Mouse (Mus musculus): Measurements from ENCODE around the gene Psmc1. TPM values are rescaled to one million over a fixed set of nuclear protein-coding genes. Genes with fewer than 3 reads are reported as not detected.

The Psmc1 gene
- polyA plus RNA-seq, 1 experiment from 2014 or later, result 291 TPM

DNA sequence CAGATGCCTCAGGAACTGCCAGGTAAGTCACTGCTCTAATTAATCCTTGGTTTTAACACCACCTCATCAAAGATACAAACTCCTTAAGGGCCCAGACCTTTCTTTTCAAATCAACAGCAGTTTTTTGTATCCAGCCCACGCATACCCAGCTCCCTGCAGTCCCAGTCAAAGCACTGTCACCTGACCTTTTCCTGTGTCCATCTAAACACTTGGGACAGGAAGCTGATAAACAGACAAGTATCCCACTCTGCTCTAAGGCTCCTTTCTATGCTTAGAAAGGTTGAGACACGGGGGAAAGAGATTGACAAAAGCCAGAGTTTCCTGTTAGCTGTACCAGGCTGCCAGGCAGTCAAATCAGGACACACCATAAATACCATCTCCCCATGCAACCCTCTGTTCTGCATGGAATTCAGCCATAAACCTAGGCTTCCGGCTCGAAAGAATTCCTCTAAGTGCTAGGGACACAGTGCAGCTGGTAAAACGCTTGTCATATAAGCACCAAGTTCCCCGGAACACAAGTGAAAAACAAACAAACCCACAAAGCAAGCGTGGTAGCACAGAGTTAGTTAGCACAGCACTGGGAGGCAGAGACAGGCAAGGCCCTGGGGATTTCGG is 18.0 kb downstream of the Psmc1 start:
- Histone ChIP-seq H3K27ac (replicated peaks) (no peak overlapping the region), H3K4me2 (no peak overlapping the region), H3K27me3 (no peaks in the 10 kb centered on the region), H3K36me3 (peaks cover 89% of the 10 kb centered on the region), H3K9me3 (no peaks in the 10 kb centered on the region), H3K9ac (no peak overlapping the region), H3K4me3 (no peak overlapping the region), H3K4me1 (replicated peaks) (no peaks in the 10 kb centered on the region)
- ATAC-seq (ENCODE audit: low read depth), result no peak
- WGBS, result 25% methylated on average over 8 of the region's 8 CpGs

DNA sequence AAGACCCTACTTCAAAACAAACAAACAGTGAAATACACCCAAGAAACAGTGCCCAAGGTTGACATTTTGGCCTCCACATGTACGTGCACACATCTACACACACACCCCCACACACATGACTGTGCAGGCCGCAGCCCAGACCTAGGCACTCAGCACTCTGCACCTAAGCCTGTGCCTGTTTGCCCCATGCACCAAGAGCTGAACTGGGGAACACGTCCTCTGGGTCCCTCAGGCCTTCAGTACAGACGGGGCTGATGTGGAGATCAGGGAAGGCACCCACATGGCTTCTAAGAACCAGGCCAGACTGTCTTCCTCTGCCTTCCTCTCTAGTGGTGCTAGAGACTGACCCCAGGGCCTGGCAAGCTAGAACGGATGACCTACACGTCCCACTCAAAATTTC is 18.6 kb downstream of the Psmc1 start:
- ATAC-seq (ENCODE audit: low read depth), result no peak
- H3K36me3 ChIP-seq, result peaks cover 89% of the 10 kb centered on the region
- WGBS, result 80% methylated on average over 6 of the region's 6 CpGs
- no peak overlapping the region for H3K4me3 ChIP-seq
- H3K9ac ChIP-seq, result no peak overlapping the region
- no peak overlapping the region for H3K27ac ChIP-seq (replicated peaks)
- H3K9me3 ChIP-seq, result no peaks in the 10 kb centered on the region
- no peaks in the 10 kb centered on the region for H3K27me3 ChIP-seq
- no peaks in the 10 kb centered on the region for H3K4me1 ChIP-seq (replicated peaks)
- H3K4me2 ChIP-seq, result no peak overlapping the region

DNA sequence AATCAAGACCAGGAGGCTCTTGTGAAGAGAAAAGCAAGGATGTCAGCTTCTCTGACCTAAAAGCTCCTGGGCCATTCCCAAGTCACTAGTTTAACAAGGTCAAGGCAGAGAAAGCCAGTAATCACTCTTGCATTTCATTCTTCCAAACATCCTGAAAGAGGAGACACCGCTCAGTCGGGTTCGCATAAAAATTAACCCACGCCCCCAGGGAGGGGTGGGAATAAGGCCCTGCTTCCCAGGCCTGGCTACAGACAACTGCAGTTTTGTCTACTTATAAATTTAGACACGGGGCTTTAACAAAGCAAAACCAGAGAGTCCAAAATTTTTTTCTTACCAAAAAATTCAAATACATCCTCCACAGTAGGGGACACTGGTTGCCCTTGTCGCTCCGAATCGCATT is 19.0 kb downstream of the Psmc1 start:
- H3K4me2 ChIP-seq, result no peak overlapping the region
- ATAC-seq (ENCODE audit: low read depth), result no peak
- H3K9me3 ChIP-seq, result no peaks in the 10 kb centered on the region
- H3K4me3 ChIP-seq, result no peak overlapping the region
- WGBS, result 76% methylated on average over 8 of the region's 8 CpGs
- H3K4me1 ChIP-seq (replicated peaks), result no peaks in the 10 kb centered on the region
- no peak overlapping the region for H3K9ac ChIP-seq
- peaks cover 88% of the 10 kb centered on the region for H3K36me3 ChIP-seq
- H3K27me3 ChIP-seq, result no peaks in the 10 kb centered on the region
- no peak overlapping the region for H3K27ac ChIP-seq (replicated peaks)

DNA sequence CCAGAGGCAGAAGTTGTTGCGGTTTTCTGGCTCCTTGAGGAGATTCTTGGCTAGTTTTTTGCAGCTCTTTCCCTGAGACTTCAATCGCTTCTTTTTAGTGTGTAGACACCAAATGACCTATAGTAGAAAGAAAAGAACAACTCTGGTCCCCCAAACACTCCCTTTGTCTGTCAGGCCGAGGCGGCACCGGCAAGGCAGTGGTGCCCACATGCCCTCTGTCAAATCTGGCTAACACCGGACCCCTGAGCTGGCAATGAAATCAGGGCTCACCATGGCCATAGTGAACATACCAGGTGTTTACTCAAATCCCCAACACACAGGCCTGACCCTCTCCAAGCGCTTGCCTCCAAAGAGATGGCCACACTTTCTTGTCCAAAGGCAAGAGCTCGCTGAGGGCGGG is 21.2 kb downstream of the Psmc1 start:
- no peak for ATAC-seq (ENCODE audit: low read depth)
- Histone ChIP-seq H3K9ac (no peak overlapping the region), H3K27me3 (no peaks in the 10 kb centered on the region), H3K4me2 (no peak overlapping the region), H3K36me3 (peaks cover 83% of the 10 kb centered on the region), H3K4me3 (no peak overlapping the region), H3K4me1 (replicated peaks) (no peaks in the 10 kb centered on the region), H3K9me3 (no peaks in the 10 kb centered on the region), H3K27ac (replicated peaks) (no peak overlapping the region)
- 90% methylated on average over 9 of the region's 9 CpGs for whole genome bisulfite sequencing

DNA sequence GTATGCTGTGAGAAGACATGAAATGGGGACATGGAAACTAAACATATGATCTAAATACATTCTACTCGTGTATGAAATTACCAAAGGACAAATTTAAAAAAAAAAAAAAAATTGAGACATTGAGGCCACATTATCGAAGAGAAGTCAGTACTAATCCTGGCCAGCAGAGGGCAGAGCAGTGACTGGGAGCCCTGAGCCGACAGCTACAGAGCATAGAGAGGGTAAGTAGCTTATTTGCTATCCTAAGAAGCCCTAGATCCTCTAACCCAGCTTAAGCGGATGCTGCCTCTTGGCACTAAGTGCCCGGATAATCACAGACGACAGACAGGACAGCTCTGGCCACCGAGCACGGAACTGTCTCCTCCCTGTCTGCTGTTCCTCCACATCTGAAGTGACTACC is 21.7 kb downstream of the Psmc1 start:
- H3K4me1 ChIP-seq (replicated peaks), result no peaks in the 10 kb centered on the region
- H3K9ac ChIP-seq, result no peak overlapping the region
- H3K27ac ChIP-seq (replicated peaks), result no peak overlapping the region
- WGBS, result 49% methylated on average over 8 of the region's 8 CpGs
- no peak overlapping the region for H3K4me3 ChIP-seq
- ATAC-seq (ENCODE audit: low read depth), result no peak
- peaks cover 83% of the 10 kb centered on the region for H3K36me3 ChIP-seq
- H3K27me3 ChIP-seq, result no peaks in the 10 kb centered on the region
- H3K9me3 ChIP-seq, result no peaks in the 10 kb centered on the region
- no peak overlapping the region for H3K4me2 ChIP-seq

DNA sequence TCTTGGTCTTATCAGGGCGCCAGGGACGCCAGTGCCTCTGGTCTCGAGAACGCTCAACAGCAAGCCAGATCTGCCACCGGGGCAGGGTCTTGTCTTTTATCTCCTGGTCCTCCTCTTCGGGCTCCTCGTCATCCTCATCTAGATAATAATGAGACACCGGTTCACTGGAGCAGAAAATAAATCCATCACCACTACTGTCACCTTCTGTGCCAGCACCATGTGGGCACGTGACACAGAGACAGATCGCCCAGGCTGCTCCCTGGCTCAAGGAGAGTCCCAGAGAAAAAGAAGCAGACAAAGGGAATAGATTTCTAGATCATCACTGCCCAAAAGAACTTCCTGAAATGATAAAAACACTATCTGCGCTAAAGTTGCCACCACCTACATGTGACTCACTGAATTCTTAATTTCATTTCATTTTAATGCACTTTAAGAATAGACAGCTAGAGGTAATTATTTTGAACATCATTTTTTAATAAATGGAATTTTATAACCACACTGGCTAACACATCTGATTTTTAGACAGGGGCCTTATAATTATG is 24.5 kb downstream of the Psmc1 start:
- H3K36me3 ChIP-seq, result peaks cover 87% of the 10 kb centered on the region
- 78% methylated on average over 11 of the region's 11 CpGs for WGBS

DNA sequence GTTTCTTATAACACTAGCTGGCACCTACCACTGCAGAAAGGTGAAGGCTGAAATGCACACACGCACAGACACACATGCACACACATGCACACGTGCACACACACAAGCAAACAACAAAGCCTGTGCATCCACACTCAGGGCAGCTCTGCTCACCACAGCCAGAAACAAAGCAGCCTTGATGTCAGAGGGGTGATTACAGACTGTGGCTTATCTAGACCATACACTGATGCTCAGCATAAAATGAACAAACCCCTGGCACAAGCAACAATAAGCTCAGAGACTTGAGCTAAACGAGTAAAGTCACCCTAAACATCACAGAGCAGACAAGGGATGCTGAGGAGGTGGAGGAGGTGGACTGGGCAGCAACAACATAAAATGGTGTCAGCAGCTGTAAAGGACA is 25.2 kb downstream of the Psmc1 start:
- no peak overlapping the region for H3K9ac ChIP-seq
- H3K27ac ChIP-seq (replicated peaks), result no peak overlapping the region
- peaks cover 87% of the 10 kb centered on the region for H3K36me3 ChIP-seq

More for the DNA sequence above, 24.5 kb downstream of the Psmc1 start:
- no peak overlapping the region for H3K4me2 ChIP-seq
- H3K27me3 ChIP-seq, result no peaks in the 10 kb centered on the region
- H3K9ac ChIP-seq, result no peak overlapping the region
- H3K4me3 ChIP-seq, result no peak overlapping the region
- no peaks in the 10 kb centered on the region for H3K9me3 ChIP-seq
- no peaks in the 10 kb centered on the region for H3K4me1 ChIP-seq (replicated peaks)
- ATAC-seq (ENCODE audit: low read depth), result no peak
- no peak overlapping the region for H3K27ac ChIP-seq (replicated peaks)

DNA sequence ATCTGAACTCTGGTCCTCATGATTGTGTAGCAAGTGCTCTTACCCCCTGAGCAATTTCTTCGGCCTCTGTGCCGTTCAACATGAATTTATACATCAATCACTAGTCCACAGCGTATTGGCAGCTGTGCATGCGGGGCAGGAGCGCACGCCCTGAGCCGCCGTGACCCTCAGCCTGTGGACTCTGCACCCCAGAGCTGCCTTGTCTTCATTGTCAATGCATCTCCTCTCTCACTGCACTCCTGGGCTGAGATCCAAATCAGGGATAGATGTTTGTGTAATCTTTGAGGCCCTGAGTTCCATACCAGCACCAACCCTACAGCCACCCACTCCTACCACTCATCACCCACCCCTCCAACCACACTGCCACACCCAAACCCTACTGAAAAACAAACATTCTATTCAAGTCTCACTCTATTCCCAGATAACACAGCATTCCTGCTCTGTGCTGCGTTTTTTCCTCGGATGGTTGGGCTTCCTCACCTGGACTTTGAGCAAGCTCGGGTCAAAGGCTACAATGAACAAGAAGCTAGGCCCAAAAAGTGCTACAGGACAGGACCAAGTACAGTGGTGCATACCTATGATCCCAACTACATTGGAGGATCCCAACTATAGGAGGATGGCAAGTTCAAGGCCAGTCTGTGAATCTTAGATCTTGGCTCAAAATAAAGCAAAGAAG is 33.0 kb downstream of the Psmc1 start:
- Histone ChIP-seq H3K4me2 (no peak overlapping the region), H3K9ac (no peak overlapping the region), H3K36me3 (peaks cover 99% of the 10 kb centered on the region), H3K4me3 (no peak overlapping the region), H3K27me3 (no peaks in the 10 kb centered on the region), H3K27ac (replicated peaks) (no peak overlapping the region), H3K9me3 (no peaks in the 10 kb centered on the region), H3K4me1 (replicated peaks) (no peaks in the 10 kb centered on the region)
- no peak for ATAC-seq (ENCODE audit: low read depth)
- WGBS, result 97% methylated on average over 11 of the region's 11 CpGs

More for the DNA sequence above, 25.2 kb downstream of the Psmc1 start:
- H3K4me1 ChIP-seq (replicated peaks), result no peaks in the 10 kb centered on the region
- ATAC-seq (ENCODE audit: low read depth), result no peak
- H3K4me3 ChIP-seq, result no peak overlapping the region
- no peak overlapping the region for H3K4me2 ChIP-seq
- WGBS, result 94% methylated on average over 3 of the region's 3 CpGs
- no peaks in the 10 kb centered on the region for H3K27me3 ChIP-seq
- no peaks in the 10 kb centered on the region for H3K9me3 ChIP-seq

DNA sequence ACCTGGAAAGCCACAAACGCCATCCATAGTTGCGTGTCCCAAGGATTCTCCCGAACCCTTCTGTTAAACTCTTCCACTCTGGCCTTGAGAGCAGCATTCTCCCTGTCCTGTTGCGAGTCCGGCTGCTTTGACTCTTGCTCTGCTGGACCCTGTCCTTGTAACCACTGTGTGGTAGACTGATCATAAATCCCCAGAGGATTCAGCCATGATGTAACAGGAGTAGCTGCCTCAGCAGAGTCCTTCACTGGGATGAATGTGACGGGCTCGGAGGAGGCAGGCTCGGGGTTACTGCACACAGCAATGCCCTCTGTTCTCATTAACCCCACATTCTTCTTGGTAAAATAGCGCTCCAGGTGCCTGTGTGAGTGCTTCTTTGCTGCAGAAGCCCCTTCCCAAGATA is 33.8 kb downstream of the Psmc1 start:
- Histone ChIP-seq H3K4me1 (replicated peaks) (no peaks in the 10 kb centered on the region), H3K4me3 (no peak overlapping the region), H3K9me3 (no peaks in the 10 kb centered on the region), H3K4me2 (no peak overlapping the region), H3K27me3 (no peaks in the 10 kb centered on the region), H3K27ac (replicated peaks) (no peak overlapping the region), H3K36me3 (peaks cover 97% of the 10 kb centered on the region), H3K9ac (no peak overlapping the region)
- no peak for ATAC-seq (ENCODE audit: low read depth)
- whole genome bisulfite sequencing, result 92% methylated on average over 9 of the region's 9 CpGs

DNA sequence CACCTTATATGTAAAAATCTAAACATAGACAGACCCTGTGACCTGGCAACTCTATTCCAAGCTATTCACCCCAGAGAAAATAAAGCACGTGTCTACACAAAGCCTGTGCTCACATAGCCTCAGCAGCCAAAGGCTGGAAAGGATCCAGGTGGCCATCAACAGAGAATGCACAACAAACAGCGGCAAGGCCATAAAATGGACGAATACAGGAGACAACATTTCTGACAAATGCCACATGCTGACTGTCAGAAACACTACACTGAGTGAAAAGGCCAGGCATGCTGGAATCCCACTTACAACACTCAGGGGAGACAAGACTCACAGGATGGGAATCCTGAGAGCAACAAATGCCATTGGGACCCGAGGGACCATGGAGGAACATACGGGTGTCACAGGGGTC is 34.3 kb downstream of the Psmc1 start:
- no peak for ATAC-seq (ENCODE audit: low read depth)
- no peaks in the 10 kb centered on the region for H3K4me1 ChIP-seq (replicated peaks)
- H3K27me3 ChIP-seq, result no peaks in the 10 kb centered on the region
- no peak overlapping the region for H3K4me2 ChIP-seq
- H3K9ac ChIP-seq, result no peak overlapping the region
- no peaks in the 10 kb centered on the region for H3K9me3 ChIP-seq
- peaks cover 97% of the 10 kb centered on the region for H3K36me3 ChIP-seq
- WGBS, result 82% methylated on average over 5 of the region's 5 CpGs
- no peak overlapping the region for H3K27ac ChIP-seq (replicated peaks)
- no peak overlapping the region for H3K4me3 ChIP-seq

DNA sequence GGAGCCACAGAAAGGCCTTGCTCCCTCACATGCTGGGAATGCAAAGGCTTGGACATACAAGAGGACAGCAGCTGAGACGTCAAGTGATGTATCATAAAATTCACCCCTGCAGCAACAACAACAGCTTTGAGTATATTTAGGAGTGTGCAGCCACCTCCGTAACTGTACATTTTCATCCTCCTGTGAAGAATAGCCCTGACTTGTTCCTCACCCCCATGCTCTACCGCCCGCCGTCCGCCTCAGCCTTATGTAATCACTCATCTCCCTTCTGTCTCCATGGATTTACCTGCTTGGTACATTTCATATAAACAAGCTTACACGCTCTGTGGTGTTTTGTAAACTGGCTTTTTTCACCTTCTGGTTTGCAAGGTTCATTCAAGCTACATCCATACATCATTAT is 42.5 kb downstream of the Psmc1 start:
- no peak overlapping the region for H3K4me3 ChIP-seq
- no peaks in the 10 kb centered on the region for H3K4me1 ChIP-seq (replicated peaks)
- no peak for ATAC-seq (ENCODE audit: low read depth)
- H3K27ac ChIP-seq (replicated peaks), result no peak overlapping the region
- no peaks in the 10 kb centered on the region for H3K9me3 ChIP-seq
- H3K27me3 ChIP-seq, result no peaks in the 10 kb centered on the region
- no peak overlapping the region for H3K4me2 ChIP-seq
- WGBS, result 87% methylated on average over 7 of the region's 7 CpGs
- peaks cover 37% of the 10 kb centered on the region for H3K36me3 ChIP-seq
- H3K9ac ChIP-seq, result no peak overlapping the region

DNA sequence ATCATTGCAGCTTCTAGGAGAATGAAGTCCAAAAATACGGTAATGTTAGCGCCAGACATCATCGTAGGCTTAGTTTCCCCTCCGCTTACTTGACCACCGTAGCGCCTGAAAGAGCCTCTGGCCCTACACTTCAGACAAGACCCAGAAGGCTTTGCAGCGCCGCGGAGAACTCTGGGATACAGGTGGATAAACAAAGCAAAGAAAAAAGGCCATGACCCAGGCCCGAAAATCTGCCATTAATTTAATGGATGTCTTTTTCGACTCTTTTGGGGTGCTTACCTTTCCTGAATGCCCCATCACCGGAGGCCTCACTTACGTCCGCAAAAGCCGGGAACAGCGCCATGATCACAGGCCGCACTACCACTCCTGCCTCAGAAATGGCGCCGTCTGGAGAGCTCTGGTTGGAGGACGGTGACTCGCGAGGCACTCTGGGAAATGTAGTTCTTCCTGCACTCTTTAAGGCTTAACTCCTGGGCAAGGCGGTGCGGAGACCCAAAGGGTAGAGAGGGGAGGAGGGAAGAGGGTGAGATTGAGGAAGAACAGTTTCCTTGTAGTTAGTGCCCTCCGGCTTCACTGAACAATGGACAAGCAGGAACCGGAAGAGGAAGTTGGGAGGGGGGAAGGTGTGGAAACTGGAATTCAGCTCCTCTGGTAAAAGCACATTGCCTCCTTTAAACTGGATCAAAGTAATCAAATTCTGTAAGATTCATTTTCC is 49.5 kb downstream of the Psmc1 start, which contains the start of gene Nrde2:
Gene Nrde2, minus strand, starts transcription at position 393 of the 715 bp plus-strand sequence.
- H3K4me3 ChIP-seq, result peak within 1 kb of the TSS; percentile 50
- peak within 1 kb of the TSS; percentile 74 for H3K9ac ChIP-seq
- H3K4me1 ChIP-seq (replicated peaks), result peaks cover 13% of the 10 kb centered on the region
- H3K27ac ChIP-seq (replicated peaks), result peak within 1 kb of the TSS; percentile 64
- no peaks in the 10 kb centered on the region for H3K9me3 ChIP-seq
- H3K36me3 ChIP-seq, result no peaks in the 10 kb centered on the region
- H3K27me3 ChIP-seq, result no peaks in the 10 kb centered on the region
- peak; percentile 98 for ATAC-seq (ENCODE audit: low read depth)
- H3K4me2 ChIP-seq, result peak within 1 kb of the TSS; percentile 64
- 1% methylated on average over 26 of the region's 26 CpGs for WGBS

All from neural tube, embryonic 13.5 days (tissue).